Mouse (Mus musculus): ENCODE measurements around the gene Zranb1. TPM values are rescaled to one million over a fixed set of nuclear protein-coding genes. Genes with fewer than 3 reads are reported as not detected.

The Zranb1 gene
- polyA plus RNA-seq (2012; rRNA removed), result 43.0 and 46.0 TPM in 2 replicates

DNA sequence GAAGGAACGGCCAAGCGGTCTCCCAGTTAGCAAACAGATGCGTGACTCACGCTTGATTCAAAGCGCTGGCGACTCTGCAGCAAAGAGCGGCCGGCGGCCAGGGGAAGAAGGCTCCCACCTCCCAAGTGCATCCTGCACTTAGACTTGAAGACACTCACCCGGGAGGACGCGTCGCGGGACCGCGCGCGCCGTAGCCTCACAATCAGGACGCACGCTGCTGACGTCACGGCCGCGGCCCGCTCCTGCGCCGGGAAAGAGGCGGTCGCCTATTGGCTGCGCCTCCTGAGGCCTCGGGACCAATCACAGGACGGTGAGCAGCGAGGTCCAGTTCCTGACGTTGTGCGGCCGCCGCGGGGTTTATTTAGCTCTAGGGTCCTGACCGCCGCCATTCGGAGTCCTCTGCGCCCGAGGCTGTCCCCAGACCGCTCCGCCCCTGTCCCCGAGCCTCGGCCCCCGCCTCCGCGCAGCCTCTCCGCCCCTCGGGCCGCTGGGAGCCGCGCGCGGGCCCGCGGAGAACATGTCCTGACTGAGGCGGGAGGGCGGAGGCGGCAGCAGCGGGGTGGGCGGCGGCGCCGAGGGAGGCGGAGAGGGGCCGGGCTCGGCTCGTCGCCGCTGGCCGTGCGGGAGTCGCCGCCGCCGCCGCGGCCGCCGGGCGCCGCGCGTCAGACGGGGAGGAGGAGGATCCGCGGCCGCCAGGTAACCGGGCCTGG, at the start of gene Zranb1:
Zranb1 (plus strand) TSS at position 293 of the 710 bp plus-strand sequence.
- peak within 1 kb of the TSS; percentile 91 for H3K4me3 ChIP-seq (replicated peaks; ENCODE audit: insufficient read depth, low read depth, low read length)
- TF ChIP-seq CTCF (IDR thresholded peaks at IDR 0.05; ENCODE audit: borderline replicate concordance, insufficient read depth, low read depth, low read length), result no peak
- peak; percentile 76 for TF ChIP-seq POLR2A (IDR thresholded peaks at IDR 0.05; ENCODE audit: borderline replicate concordance, insufficient read depth, low read length)
- no peaks in the 10 kb centered on the region for H3K27me3 ChIP-seq (ENCODE audit: control insufficient read depth, insufficient read depth, low read length)
- WGBS, result under 1% methylated on average over 90 of the region's 93 CpGs
- DNase-seq, result peak; percentile 99
- H3K4me1 ChIP-seq (ENCODE audit: control insufficient read depth, insufficient read depth, low read length), result no peaks in the 10 kb centered on the region
- peak within 1 kb of the TSS; percentile 83 for H3K27ac ChIP-seq (ENCODE audit: insufficient read depth, low read length)

DNA sequence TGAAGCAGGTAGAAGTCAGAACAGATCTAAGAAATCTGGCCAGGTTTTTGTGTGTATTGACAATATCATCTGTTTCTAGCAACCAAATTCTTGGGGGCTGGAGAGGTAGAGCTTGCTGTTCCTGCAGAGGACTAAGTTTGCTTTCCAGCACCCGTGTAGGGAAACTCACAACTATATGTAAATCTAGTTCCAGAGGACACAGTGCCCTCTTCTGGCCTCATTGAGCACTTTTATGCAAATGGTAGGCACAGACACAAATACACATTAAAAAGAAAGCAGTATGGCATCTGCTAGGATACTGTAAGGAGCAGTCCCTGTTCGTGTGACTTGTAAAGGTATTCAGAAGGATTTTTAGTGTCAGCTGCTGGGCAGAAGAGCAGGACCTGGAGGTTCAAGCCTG, 48.6 kb upstream of the Zranb1 start:
- no peaks in the 10 kb centered on the region for H3K4me1 ChIP-seq (ENCODE audit: control insufficient read depth, insufficient read depth, low read length)
- no peak overlapping the region for H3K4me3 ChIP-seq (replicated peaks; ENCODE audit: insufficient read depth, low read depth, low read length)
- TF ChIP-seq CTCF (IDR thresholded peaks at IDR 0.05; ENCODE audit: borderline replicate concordance, insufficient read depth, low read depth, low read length), result no peak
- TF ChIP-seq POLR2A (IDR thresholded peaks at IDR 0.05; ENCODE audit: borderline replicate concordance, insufficient read depth, low read length), result no peak
- no peak overlapping the region for H3K27ac ChIP-seq (ENCODE audit: insufficient read depth, low read length)
- WGBS, result 65% methylated on average over 2 of the region's 2 CpGs
- DNase-seq, result no peak
- H3K27me3 ChIP-seq (ENCODE audit: control insufficient read depth, insufficient read depth, low read length), result no peaks in the 10 kb centered on the region

DNA sequence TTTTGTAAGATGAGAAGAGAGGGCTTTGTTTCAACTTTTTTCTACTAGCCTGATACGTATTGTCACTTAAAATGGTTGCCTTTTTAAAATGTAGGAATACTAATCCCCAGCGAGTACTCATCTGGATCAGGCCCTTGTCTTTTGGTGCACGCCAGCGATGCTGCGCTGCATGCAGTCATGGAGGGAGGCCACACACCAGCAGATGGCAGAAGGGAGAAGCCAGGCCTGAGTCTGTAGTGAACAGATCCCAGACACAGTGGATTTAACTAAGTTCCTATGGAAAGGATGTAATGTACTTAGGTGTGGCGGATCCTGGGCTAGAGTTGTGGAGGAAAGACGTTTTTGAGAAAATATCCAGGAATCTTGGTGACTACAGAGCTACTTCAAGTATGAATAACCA, 46.9 kb upstream of the Zranb1 start:
- WGBS, result 71% methylated on average over 7 of the region's 7 CpGs
- Histone ChIP-seq H3K27me3 (ENCODE audit: control insufficient read depth, insufficient read depth, low read length) (no peaks in the 10 kb centered on the region), H3K4me1 (ENCODE audit: control insufficient read depth, insufficient read depth, low read length) (no peaks in the 10 kb centered on the region), H3K27ac (ENCODE audit: insufficient read depth, low read length) (no peak overlapping the region), H3K4me3 (replicated peaks; ENCODE audit: insufficient read depth, low read depth, low read length) (no peak overlapping the region)
- DNase-seq, result peak in 1 of 2 experiments; percentile 46
- TF ChIP-seq CTCF (IDR thresholded peaks at IDR 0.05; ENCODE audit: borderline replicate concordance, insufficient read depth, low read depth, low read length), result peak; percentile 72; the same call in 1 of the 2 replicates
- no peak for TF ChIP-seq POLR2A (IDR thresholded peaks at IDR 0.05; ENCODE audit: borderline replicate concordance, insufficient read depth, low read length)

DNA sequence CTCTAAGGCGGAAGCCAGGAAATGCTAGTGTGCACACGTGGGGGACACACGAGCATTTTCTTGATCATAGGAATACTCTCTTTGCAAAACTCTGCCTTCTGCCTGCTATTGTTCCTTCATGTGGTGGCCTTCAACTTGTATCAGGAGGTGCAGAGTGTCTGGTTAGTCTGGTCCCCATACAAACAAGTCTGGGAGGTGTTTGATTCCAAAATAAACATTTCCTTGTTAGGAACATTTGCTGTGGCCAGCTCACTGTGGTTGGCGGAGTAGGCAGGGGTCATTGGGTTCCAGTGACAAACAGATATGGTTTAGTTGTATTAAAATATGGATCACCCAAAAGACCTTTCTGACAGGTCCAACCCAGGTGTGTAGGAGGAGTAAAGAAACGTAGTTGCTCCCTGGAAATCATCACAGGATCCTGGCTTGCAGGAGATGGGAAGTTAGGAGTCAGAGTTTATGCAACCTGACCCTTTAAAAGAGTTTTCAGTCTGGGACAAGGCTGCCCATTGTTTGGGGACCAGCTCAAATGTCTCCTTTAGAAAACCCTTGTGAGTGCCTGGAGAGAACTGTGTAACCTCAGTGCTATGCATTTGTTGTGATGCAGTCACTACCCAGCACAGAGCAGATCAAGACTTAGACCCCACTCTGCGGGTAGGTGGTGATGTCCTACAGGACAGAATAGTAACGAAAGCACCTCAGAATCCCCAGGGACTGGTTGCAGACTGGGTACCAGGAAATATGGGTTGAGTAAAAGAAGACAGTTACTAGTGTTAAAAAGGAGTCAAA, 43.7 kb upstream of the Zranb1 start:
- Histone ChIP-seq H3K27ac (ENCODE audit: insufficient read depth, low read length) (no peak overlapping the region), H3K4me3 (replicated peaks; ENCODE audit: insufficient read depth, low read depth, low read length) (no peak overlapping the region), H3K4me1 (ENCODE audit: control insufficient read depth, insufficient read depth, low read length) (peaks cover 21% of the 10 kb centered on the region; the same call in 1 of the 2 replicates), H3K27me3 (ENCODE audit: control insufficient read depth, insufficient read depth, low read length) (no peaks in the 10 kb centered on the region)
- TF ChIP-seq CTCF (IDR thresholded peaks at IDR 0.05; ENCODE audit: borderline replicate concordance, insufficient read depth, low read depth, low read length) (no peak), POLR2A (IDR thresholded peaks at IDR 0.05; ENCODE audit: borderline replicate concordance, insufficient read depth, low read length) (no peak)
- no peak for DNase-seq
- 85% methylated on average over 7 of the region's 7 CpGs for WGBS

DNA sequence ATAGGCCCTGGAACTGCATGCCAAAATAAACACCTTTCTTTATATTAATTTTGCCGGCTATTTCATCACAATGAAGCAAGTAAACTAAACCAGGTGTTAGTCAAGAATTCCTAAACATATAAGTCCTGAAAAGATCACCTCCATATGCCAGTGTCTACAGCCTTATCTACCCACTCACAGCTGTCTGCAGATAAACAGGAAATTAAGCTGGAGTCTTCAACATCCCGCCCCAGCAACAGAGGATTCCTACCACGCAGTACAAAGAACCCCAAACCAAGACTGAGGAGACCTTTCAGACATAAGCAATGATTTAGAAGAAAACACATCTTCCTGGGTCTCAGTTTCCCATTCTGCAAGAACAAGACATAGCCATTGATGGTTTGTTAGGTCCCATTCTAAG, 42.9 kb upstream of the Zranb1 start:
- WGBS, result 94% methylated on average over 3 of the region's 3 CpGs
- H3K27ac ChIP-seq (ENCODE audit: insufficient read depth, low read length), result no peak overlapping the region
- H3K4me3 ChIP-seq (replicated peaks; ENCODE audit: insufficient read depth, low read depth, low read length), result no peak overlapping the region
- no peak for TF ChIP-seq CTCF (IDR thresholded peaks at IDR 0.05; ENCODE audit: borderline replicate concordance, insufficient read depth, low read depth, low read length)
- no peak for TF ChIP-seq POLR2A (IDR thresholded peaks at IDR 0.05; ENCODE audit: borderline replicate concordance, insufficient read depth, low read length)
- H3K4me1 ChIP-seq (ENCODE audit: control insufficient read depth, insufficient read depth, low read length), result peaks cover 29% of the 10 kb centered on the region; the same call in 1 of the 2 replicates
- DNase-seq, result no peak
- no peaks in the 10 kb centered on the region for H3K27me3 ChIP-seq (ENCODE audit: control insufficient read depth, insufficient read depth, low read length)

DNA sequence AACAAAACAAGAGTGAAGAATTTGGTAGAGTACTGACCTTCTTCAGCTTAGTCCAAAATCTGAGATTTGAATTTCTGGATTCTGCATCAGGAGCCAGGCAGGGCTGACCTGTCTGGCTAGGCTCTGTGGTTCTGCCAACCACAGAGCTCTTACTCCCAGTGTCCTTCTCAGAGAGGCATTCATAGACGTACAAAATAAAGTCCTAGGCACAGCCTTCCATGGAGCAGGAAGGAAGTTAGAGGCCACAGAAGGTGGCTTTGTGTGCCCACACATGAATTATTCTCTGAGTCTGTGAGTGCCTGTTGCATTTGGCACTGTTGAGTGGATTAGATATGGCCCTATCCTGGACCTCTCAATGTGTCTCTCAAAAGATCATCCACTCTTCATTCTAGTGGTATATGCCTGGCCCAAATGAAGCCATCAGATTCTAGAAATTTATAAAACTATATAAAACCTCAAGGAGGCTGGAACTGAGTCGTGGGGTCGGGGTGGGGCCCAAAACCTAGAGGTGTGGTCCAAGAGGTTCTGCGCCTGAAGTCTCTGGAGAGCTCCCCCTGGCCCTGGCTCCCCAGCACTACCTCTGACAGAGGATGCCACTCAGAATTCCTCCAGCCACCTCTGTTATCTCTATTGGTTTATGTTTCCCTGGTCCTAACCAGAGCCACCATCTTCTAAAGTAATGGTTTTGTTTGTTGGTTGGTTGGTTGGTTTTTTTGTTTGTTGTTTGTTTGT, 42.3 kb upstream of the Zranb1 start:
- DNase-seq, result no peak
- H3K4me1 ChIP-seq (ENCODE audit: control insufficient read depth, insufficient read depth, low read length), result peaks cover 30% of the 10 kb centered on the region; the same call in 1 of the 2 replicates
- TF ChIP-seq CTCF (IDR thresholded peaks at IDR 0.05; ENCODE audit: borderline replicate concordance, insufficient read depth, low read depth, low read length) (no peak), POLR2A (IDR thresholded peaks at IDR 0.05; ENCODE audit: borderline replicate concordance, insufficient read depth, low read length) (no peak)
- H3K4me3 ChIP-seq (replicated peaks; ENCODE audit: insufficient read depth, low read depth, low read length), result no peak overlapping the region
- H3K27ac ChIP-seq (ENCODE audit: insufficient read depth, low read length), result no peak overlapping the region
- no peaks in the 10 kb centered on the region for H3K27me3 ChIP-seq (ENCODE audit: control insufficient read depth, insufficient read depth, low read length)
- 81% methylated on average over 4 of the region's 4 CpGs for WGBS

DNA sequence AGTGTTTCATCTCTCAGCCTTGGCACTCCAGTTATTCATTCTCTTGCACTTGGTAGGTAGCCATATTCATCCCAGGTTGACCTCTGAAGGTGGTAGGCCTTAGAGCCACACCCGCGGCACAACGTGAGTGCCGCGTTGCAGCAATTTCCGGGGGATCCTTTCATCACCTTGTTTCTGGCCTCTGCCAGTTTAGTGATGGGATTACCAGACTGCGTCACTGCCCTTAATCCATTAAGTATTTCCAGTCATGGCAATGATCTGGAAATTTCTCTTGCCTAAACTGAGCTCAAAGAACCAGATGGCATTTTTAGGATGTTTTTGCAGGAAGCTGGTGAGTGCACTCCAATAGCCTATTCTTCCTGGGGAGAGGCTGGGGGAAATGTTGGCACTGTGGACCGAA, 41.3 kb upstream of the Zranb1 start:
- DNase-seq, result no peak
- Histone ChIP-seq H3K27ac (ENCODE audit: insufficient read depth, low read length) (peak overlapping the region; percentile 98; the same call in 1 of the 2 replicates), H3K27me3 (ENCODE audit: control insufficient read depth, insufficient read depth, low read length) (no peaks in the 10 kb centered on the region), H3K4me1 (ENCODE audit: control insufficient read depth, insufficient read depth, low read length) (peaks cover 30% of the 10 kb centered on the region; the same call in 1 of the 2 replicates), H3K4me3 (replicated peaks; ENCODE audit: insufficient read depth, low read depth, low read length) (no peak overlapping the region)
- TF ChIP-seq CTCF (IDR thresholded peaks at IDR 0.05; ENCODE audit: borderline replicate concordance, insufficient read depth, low read depth, low read length) (no peak), POLR2A (IDR thresholded peaks at IDR 0.05; ENCODE audit: borderline replicate concordance, insufficient read depth, low read length) (no peak)
- 86% methylated on average over 8 of the region's 8 CpGs for WGBS
